Mouse (Mus musculus): ENCODE measurements around the gene Capn5. TPM values are rescaled to one million over a fixed set of nuclear protein-coding genes. Genes with fewer than 3 reads are reported as not detected.
"Not testable (repeated sequence)": the region's sequence is repeated elsewhere in the genome, so short reads cannot be mapped to it uniquely, and the experiment has no call there.

The Capn5 gene
- polyA plus RNA-seq, 1 experiment, result 11.5 TPM

DNA sequence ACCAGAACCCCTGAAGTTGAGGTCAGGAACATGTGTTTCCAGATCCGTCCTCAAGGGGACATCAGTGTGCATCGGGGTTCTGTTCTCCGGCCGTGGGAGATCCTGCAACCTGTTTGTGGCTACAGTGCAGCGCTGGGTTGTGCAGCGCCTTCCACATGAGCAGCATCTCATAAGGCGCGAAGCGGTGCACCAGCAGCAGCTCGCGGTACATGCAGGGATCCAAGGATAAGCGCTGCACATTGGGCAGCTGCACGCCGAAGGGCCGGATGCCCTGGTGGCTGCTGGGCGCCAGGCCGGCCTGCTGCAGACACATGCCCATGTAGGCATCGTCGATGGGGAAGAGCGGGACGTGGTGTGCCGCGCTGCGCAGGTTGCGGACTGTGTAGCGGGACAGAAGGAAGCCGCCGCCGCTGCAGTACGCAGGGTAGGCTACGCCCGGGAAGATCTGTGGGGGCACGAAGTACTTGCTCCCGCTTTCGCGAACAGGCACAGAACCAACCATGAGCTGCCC is 15.5 kb upstream of the Capn5 start:
- TF ChIP-seq CTCF (IDR thresholded peaks at IDR 0.05; ENCODE audit: low read depth, low read length) (no peak; the same call in 1 of the 2 replicates), POLR2A (IDR thresholded peaks at IDR 0.05; ENCODE audit: borderline replicate concordance, low read depth, low read length) (no peak)
- H3K27ac ChIP-seq (ENCODE audit: insufficient read depth, low read depth, low read length), result no peak overlapping the region
- peak overlapping the region; percentile 40 for H3K4me3 ChIP-seq (ENCODE audit: insufficient read depth, low read length)
- H3K4me1 ChIP-seq (ENCODE audit: control insufficient read depth, insufficient read depth, low read length), result peaks cover 8% of the 10 kb centered on the region

DNA sequence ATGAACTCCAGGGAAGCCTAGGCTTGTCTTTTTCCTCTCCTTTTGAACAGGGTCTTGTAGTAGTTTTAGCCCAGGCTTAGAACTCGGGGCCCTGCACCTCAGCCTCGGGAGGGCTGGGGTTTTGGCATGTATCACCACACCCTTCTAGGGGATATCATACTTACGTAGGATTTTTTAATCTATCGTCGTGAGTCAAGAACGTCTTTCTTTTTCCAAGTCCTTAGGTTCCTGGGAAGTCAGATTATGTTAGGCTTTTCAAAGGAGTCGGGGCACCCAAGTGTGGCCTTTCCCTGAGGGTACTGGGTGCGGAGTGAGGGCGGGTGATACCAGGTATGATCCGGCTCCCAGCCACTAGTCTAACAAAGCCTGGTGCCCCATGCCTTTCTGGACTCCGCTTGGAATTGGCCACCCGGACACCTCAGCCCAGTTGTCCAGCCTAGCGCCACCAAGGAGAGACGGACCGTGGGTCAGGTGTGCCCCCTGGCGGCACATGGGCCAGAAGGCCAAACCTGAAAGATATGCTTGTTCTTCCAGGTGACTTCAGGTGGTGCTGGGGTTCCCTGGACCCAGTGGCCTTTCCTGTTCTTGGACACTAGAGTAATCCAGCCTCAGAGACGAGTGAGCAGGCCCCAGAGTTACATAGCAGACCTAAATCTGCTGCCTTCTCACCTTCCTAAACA is 13.6 kb upstream of the Capn5 start:
- H3K4me1 ChIP-seq (ENCODE audit: control insufficient read depth, insufficient read depth, low read length), result peaks cover 7% of the 10 kb centered on the region
- TF ChIP-seq CTCF (IDR thresholded peaks at IDR 0.05; ENCODE audit: low read depth, low read length) (no peak), POLR2A (IDR thresholded peaks at IDR 0.05; ENCODE audit: borderline replicate concordance, low read depth, low read length) (no peak)
- no peak overlapping the region for H3K4me3 ChIP-seq (ENCODE audit: insufficient read depth, low read length)
- H3K27ac ChIP-seq (ENCODE audit: insufficient read depth, low read depth, low read length), result no peak overlapping the region

DNA sequence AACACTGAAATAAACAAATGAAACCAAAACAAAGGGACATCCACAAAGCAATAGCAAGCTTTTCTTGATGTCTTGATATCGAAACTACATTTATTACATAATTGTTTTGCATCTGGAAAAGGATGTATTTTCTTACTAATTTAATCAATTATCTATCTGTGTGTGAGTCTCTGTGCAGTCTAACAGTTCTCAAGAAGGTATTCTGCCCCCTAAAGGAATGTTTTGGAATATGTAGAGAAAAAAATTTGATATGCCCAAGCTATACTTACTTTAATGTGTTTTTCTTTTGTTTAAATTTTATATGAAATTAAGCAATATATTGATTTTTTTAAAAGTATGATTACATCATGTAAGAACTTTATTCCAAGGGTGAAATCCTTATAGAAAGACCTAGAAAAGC is 12.5 kb upstream of the Capn5 start:
- no peak overlapping the region for H3K4me3 ChIP-seq (ENCODE audit: insufficient read depth, low read length)
- H3K4me1 ChIP-seq (ENCODE audit: control insufficient read depth, insufficient read depth, low read length), result peaks cover 10% of the 10 kb centered on the region
- TF ChIP-seq CTCF (IDR thresholded peaks at IDR 0.05; ENCODE audit: low read depth, low read length) (no peak), POLR2A (IDR thresholded peaks at IDR 0.05; ENCODE audit: borderline replicate concordance, low read depth, low read length) (no peak)
- H3K27ac ChIP-seq (ENCODE audit: insufficient read depth, low read depth, low read length), result no peak overlapping the region

DNA sequence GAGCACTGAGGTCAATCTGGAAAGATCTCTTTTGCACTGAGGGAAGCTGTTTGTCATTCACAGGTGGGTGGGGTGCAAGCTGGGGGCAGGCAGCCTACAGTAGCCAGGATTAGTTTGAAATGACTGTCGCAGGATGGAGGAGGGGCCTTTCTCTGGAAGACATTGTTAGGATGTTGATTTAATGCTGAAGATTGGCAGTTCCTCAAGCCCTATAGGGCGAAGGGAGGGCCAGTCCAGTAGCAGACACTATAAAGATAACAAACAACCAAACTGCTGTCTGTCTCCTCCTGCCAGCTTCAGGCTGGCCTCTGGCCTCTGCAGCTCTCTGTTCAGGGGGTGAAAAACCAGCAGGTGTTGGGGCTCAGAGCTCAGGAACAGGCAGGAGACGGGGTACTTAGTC is 11.7 kb upstream of the Capn5 start:
- no peak overlapping the region for H3K27ac ChIP-seq (ENCODE audit: insufficient read depth, low read depth, low read length)
- TF ChIP-seq CTCF (IDR thresholded peaks at IDR 0.05; ENCODE audit: low read depth, low read length), result no peak
- TF ChIP-seq POLR2A (IDR thresholded peaks at IDR 0.05; ENCODE audit: borderline replicate concordance, low read depth, low read length), result no peak
- peaks cover 14% of the 10 kb centered on the region for H3K4me1 ChIP-seq (ENCODE audit: control insufficient read depth, insufficient read depth, low read length)
- no peak overlapping the region for H3K4me3 ChIP-seq (ENCODE audit: insufficient read depth, low read length)

DNA sequence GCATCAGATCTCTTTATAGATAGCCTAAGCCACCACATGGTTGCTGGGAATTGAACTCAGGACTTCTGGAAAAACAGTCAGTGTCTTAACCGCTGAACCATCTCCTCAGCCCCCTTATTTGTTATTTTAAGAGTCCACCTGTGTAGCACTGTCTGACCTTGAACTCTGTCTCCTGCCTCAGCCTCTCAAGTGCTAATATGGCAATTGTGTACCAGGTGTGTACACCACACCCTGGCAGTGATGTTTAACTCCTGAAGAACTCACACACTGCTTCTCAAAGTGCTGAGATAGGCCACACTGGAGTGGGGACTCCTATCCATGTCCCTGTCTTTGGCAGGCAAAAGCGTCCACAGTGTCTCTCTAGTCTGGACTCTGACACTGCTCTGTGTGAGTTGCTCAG is 10.6 kb upstream of the Capn5 start:
- H3K4me3 ChIP-seq (ENCODE audit: insufficient read depth, low read length), result no peak overlapping the region
- no peak overlapping the region for H3K27ac ChIP-seq (ENCODE audit: insufficient read depth, low read depth, low read length)
- TF ChIP-seq POLR2A (IDR thresholded peaks at IDR 0.05; ENCODE audit: borderline replicate concordance, low read depth, low read length), result no peak
- TF ChIP-seq CTCF (IDR thresholded peaks at IDR 0.05; ENCODE audit: low read depth, low read length), result no peak
- peaks cover 15% of the 10 kb centered on the region for H3K4me1 ChIP-seq (ENCODE audit: control insufficient read depth, insufficient read depth, low read length)

DNA sequence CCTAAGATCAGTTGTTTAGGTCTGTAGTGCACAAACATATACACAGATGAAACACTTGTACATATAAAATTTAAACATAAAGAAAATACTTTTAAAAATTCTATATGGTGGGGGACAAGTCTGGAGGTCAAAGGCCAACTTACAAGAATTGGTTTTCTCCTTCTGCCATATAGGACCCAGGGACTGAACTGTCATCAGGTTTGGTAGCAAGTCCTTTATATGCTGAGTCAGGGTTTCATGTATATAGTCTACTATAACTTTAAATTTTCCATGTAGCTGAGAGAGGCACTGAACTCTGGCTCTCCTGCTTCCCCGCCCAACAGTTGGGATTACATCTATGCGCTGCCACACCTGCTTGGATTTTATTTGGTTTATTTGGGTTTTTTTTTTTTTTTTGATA is 10.2 kb upstream of the Capn5 start:
- peaks cover 17% of the 10 kb centered on the region for H3K4me1 ChIP-seq (ENCODE audit: control insufficient read depth, insufficient read depth, low read length)
- no peak overlapping the region for H3K27ac ChIP-seq (ENCODE audit: insufficient read depth, low read depth, low read length)
- TF ChIP-seq POLR2A (IDR thresholded peaks at IDR 0.05; ENCODE audit: borderline replicate concordance, low read depth, low read length) (no peak), CTCF (IDR thresholded peaks at IDR 0.05; ENCODE audit: low read depth, low read length) (no peak)
- H3K4me3 ChIP-seq (ENCODE audit: insufficient read depth, low read length), result no peak overlapping the region

DNA sequence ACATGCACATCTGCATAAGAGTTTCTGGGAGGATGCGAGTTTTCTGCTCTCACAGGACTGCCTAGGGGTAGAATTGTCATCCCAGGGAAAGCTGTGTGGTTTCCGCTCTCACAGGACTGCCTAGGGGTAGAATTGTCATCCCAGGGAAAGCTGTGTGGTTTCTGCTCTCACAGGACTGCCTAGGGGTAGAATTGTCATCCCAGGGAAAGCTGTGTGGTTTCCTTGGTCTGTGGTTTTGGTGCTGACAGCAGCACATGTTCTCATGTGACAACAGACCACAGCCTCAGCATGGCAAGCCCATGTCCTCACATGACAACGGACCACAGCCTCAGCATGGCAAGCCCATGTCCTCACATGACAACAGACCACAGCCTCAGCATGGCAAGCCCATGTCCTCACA is 9.3 kb upstream of the Capn5 start:
- H3K27ac ChIP-seq (ENCODE audit: insufficient read depth, low read depth, low read length), result 0 out of 2 replicates have a peak overlapping the region, but pooled peaks have one; percentile 14
- H3K4me3 ChIP-seq (ENCODE audit: insufficient read depth, low read length), result not testable (repeated sequence)
- peaks cover 17% of the 10 kb centered on the region for H3K4me1 ChIP-seq (ENCODE audit: control insufficient read depth, insufficient read depth, low read length)

DNA sequence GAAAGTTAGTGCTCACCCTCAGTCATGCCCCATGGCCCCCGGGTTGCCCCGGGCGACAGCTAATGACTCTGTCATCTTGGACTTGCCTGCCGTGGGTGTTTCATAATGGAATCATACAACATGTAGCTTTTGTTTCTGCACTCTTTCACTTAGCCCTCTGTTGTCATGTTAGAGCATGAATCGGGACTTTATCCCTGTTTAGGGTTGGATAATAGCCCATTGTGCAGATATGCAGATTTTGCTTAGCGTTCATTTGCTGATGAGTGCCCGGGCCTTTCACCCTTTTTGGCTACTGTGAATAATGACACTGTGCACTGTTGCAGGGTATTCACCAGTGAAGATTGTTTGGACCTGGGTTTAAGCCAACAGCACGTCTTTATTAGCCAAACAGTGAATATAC is 8.6 kb upstream of the Capn5 start:
- peaks cover 17% of the 10 kb centered on the region for H3K4me1 ChIP-seq (ENCODE audit: control insufficient read depth, insufficient read depth, low read length)
- H3K4me3 ChIP-seq (ENCODE audit: insufficient read depth, low read length), result no peak overlapping the region
- TF ChIP-seq POLR2A (IDR thresholded peaks at IDR 0.05; ENCODE audit: borderline replicate concordance, low read depth, low read length) (no peak), CTCF (IDR thresholded peaks at IDR 0.05; ENCODE audit: low read depth, low read length) (no peak)
- H3K27ac ChIP-seq (ENCODE audit: insufficient read depth, low read depth, low read length), result no peak overlapping the region

DNA sequence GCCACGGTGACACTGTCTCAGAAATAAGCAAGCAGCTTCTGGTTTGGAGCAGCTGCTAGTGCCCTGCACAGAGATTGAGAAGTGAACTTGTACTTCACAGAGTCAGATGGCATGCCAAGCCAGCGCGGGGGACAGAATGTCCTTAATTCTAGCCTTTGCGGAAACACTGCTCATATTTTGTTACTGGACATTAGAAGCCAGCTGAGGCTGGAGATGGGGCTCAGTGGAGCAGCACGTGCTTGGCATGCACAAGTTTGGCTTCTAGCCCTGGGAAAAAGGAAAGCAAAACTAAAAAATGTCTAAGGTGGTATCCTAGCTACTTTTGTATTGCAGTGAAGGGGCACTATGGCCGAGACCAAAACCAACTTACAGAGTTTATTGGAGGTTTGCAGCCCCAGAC is 7.3 kb upstream of the Capn5 start:
- Histone ChIP-seq H3K27ac (ENCODE audit: insufficient read depth, low read depth, low read length) (no peak overlapping the region), H3K4me1 (ENCODE audit: control insufficient read depth, insufficient read depth, low read length) (peaks cover 20% of the 10 kb centered on the region), H3K4me3 (ENCODE audit: insufficient read depth, low read length) (no peak overlapping the region)
- TF ChIP-seq POLR2A (IDR thresholded peaks at IDR 0.05; ENCODE audit: borderline replicate concordance, low read depth, low read length) (no peak), CTCF (IDR thresholded peaks at IDR 0.05; ENCODE audit: low read depth, low read length) (no peak)

DNA sequence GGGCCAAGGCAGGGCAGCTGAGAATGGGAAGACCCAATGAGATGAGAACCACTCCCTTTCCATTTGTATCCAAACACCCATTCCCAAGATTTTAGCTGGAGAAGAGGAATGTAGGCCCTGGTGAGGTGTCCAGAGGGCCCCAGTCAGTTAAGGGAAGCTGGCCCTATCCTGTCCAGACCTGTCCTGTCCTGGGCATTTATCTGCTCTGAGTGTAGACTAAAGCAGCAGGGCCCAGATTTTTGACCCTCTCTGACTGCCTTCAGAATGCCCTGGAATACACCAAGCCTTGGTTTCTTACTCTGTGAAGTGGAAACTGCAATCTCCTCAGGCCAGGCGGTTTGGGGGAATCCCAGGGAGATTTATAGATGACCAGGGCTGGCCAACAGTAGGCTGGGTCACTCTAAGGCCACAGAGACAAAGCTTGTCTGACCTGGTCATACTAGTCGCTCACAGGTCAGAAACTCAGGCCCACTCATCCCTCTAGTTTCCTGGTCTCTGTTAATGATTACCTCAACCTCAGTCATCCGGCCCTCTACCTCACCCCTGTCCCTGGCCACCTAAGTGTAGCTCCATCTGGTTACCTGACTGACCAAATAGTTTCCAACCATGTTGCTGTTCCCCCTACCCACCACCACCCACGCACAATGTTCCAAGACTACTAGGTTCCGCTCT is 622 bp upstream of the Capn5 start:
- Histone ChIP-seq H3K27ac (ENCODE audit: insufficient read depth, low read depth, low read length) (peak overlapping the region; percentile 11; the same call in 1 of the 2 replicates), H3K4me3 (ENCODE audit: insufficient read depth, low read length) (peak overlapping the region; percentile 84), H3K4me1 (ENCODE audit: control insufficient read depth, insufficient read depth, low read length) (peaks cover 15% of the 10 kb centered on the region)
- TF ChIP-seq POLR2A (IDR thresholded peaks at IDR 0.05; ENCODE audit: borderline replicate concordance, low read depth, low read length), result no peak
